Mouse (Mus musculus) gastrocnemius, postnatal 4 days (tissue): ENCODE results near the gene Hirip3. TPM values are rescaled to one million over a fixed set of nuclear protein-coding genes. Genes with fewer than 3 reads are reported as not detected.

ENCODE experiments used
- DNase-seq, 2 experiments: peaks; one replicate each; pipeline ENCODE4 v3.0.0; 2021 to 2022; ENCODE audit warnings: low spot score in 2 of 2, mixed read lengths in 2 of 2
- long read RNA-seq, 2 experiments: library from polyadenylated mRNA; stranded (forward); transcript quantifications; one replicate each; pipeline ENCODE4 v2.0.0; 2021
- total RNA-seq, 2 experiments: library from RNA; stranded (reverse); gene quantifications; 2 replicates each; pipeline ENCODE4 v1.2.3; 2021

Hirip3 gene
- total RNA-seq: 10 to 100 TPM; 22.2 to 29.4 TPM
- long read RNA-seq, experiment 1, transcript Hirip3-201 (7 exons, 2,766 nt): major isoform, 9 of 14 reads
- long read RNA-seq, experiment 1, partial matches to known transcripts: 2 of 14 reads
- long read RNA-seq, experiment 1, other reads (novel, unspliced or antisense): 2 of 14 reads
- long read RNA-seq, experiment 2, transcript Hirip3-201 (7 exons, 2,766 nt): major isoform, 5 of 16 reads
- long read RNA-seq, experiment 2, partial matches to known transcripts: 4 of 16 reads
- long read RNA-seq, experiment 2, other reads (novel, unspliced or antisense): 6 of 16 reads

DNA sequence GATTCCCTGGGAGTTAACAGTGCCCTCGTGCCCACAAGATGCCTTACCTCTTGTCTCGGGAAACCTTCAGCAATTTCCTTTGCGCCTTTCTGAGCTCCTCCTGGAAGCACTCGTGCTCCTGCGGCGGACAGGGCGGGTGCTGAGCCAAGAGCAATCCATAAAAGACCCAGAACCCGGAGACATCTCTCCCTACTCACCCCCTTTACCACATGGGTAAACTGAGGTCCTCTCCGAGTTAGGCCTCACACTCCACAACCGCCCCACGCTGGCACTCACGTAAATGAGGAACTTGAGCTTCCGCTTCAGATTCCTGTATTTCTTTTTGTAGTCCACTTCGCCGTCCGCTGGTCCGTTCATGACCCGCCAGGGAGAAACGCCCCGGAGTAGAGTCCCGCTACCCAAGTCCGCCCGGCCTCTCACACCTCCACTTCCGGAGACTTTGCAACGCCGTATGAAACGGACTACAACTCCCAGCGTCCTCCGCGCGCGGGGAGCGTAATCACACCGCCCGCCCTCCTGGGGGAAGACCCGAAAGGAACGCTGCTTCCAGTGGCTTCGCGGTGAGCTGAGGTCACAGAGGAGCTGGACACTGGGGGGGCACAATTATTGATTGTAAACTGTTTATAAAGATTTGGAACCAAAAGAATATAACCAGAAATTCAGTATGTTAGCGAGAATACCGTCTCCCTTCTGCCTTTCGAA lies at the start of gene Hirip3:
Hirip3 (plus strand) TSS at position 544 of the 702 bp plus-strand sequence.
- DNase-seq: peak; percentile 90 to 96

DNA sequence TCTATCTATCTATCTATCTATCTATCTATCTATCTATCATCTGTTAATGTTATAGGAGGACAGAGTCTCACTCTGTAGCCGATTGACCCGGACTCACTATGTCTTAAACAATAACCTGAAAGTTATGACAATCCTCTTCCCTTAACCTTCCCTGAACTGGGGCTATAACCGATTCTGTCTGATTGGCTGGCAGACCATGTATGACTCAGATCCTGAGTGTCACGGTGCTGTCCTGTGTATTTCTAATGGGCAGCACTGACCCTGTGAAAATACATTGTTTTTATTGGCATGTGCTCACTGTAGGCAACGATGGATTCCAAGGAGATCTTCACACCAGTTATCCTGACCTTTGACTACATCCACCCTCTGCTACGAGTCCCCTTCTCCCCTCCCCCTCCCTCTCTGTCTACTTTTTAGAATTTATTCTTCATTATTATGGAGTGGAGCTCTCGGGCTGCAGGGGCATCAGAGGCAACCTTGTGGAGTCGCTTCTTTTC lies 46.0 kb upstream of the Hirip3 start:
- DNase-seq: no peak

DNA sequence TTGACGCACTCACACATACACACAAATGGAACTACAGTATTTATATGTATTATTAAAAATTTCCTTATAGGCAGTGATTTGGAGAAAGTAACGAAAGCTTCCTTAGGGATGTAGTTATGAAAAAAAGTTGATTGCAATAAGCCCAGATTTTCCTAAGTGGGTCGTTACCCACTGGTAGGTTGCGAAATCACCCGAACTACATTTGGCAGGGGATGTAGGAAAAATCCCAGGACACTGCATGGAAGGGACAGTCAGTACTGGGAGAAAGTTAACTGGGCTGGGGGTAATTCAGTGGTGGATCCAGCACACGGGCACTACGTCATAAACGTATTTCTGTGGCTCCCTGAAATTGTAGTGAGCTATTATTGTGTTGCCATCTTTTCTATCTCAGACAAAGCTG lies 45.3 kb upstream of the Hirip3 start:
- DNase-seq: no peak

DNA sequence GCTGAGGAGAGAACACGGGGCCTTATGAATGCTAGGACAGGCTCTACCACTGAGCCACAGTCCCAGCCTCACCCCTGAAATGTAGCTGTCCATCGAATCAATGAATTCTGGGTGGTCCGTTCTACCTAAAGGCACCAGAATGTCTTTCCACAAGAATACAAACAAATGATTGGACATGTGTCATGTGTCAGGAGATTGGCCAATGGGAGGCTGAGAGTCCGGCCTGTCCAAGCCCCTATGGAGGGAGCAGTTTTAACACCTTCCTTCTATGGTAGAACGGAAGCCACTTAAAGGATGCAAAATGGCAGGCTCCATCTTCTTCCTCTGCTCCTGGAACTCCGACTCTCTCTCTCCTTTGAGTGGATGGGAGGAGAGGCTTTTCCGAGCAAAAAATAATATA lies 44.2 kb upstream of the Hirip3 start:
- DNase-seq: no peak

DNA sequence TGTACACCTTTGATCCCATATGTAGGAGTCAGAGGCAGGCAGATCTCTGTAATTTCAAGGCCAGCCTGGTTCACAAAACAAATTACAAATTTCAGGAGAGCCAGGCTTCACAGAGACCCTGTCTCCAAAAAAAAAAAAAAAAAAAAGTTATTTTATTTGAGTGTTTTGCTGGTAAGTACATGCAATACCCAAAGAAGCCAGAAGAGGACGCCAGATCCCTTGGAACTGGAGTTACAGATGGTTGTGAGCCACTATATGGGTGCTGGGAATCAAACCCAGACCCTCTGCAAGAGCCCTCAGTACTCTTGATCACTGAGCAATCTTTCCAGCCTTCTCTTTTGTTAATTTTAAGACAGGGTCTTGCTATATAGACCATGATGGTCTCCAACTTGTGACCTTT lies 43.0 kb upstream of the Hirip3 start:
- DNase-seq: no peak

DNA sequence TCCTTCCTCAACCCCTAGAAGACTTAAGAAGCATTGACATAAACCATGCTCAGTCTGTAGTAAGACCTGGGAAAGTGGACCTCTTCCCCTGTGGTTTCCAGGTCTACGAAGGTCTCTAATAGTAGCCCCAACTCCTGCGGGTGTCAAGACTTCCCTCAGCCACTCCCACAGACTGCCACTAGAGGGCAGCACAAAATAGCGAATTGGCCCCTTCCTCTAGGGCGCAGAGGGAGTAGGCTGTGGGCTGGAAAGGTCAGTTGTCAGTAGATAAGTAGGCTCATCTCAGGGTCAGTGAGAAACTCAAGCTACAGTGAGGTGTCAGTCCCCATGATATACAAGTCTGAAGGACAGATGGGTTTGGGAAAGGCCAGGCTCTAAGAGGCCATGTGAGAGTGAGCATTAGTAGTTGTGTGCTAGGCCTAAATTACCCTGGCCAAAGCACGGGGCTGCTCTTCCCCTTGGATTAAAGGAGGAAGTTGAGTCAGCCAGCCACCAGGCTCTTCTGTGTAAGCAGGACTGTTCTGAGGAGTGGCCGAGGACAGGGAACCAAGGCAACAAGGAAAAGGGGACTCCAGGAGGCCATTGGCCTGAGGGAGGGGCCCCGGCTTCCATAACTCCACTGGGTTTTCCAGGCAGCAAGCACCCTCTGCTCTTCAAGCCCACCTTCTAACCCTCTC lies 39.8 kb upstream of the Hirip3 start:
- peak; percentile 65 to 80 for DNase-seq

DNA sequence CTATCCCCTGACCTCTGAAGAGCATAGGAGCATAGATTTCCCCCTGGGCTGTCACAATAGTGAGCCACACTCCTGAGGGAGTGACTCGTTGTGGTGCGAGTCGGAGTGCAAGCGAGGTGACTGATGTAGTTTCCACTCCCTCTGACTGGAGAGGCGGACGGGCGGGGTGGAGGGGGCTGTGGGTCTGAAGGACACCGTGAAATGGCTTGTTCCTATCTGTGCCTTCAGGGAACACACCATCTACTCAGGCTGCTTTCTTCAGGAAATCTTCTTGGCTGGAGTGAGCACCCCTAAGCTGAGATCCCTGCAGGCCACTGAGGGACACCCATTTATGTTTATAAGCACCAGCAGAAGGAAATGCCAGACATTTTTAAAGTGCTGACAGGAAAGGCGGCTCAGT lies 39.0 kb upstream of the Hirip3 start:
- DNase-seq: no peak

DNA sequence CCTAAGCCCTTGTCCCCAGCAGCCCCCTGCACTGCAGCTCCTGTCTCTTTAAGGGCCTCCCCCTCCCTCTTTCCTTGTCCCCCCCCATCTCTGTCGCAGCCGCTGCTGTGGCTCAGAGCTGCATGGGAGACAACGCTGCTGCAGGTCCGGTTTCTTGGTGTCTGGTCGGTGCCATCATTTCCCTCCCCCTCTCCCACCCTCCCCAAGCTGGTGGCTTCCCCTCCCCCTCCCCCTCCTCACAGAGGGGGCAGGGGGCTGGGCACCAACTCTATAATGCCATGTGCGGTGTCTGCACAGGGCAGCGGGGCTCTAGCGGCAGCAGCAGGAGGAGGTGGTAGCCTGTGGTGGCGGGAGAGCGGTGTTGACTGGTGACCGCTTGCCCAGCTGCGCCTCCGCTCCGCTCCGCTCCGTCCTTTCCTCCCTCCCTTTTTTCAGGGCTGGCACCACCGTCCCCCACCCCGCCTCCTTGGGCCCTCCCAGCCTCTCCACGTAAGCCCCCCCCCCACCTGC lies 38.5 kb upstream of the Hirip3 start:
- DNase-seq: no peak

DNA sequence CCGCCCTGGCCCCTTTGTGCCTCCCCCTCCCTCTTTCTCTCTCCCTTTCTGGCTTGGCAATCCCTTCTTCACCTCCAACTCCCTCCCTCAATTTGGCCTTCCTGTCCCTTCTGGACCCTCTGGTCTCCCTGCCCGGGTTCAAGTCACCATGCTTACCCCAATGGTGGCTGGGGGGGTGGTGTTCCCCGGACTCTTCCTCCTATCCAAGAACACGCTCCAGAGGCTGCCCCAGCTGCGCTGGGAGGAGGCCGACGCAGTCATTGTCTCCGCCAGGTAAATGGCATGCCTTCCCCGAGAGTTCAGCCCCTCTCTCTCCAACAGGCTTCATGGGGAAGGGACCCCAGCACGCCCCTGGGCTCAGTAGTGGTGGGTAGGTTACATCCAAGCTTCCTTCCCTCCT lies 37.8 kb upstream of the Hirip3 start:
- DNase-seq: no peak

DNA sequence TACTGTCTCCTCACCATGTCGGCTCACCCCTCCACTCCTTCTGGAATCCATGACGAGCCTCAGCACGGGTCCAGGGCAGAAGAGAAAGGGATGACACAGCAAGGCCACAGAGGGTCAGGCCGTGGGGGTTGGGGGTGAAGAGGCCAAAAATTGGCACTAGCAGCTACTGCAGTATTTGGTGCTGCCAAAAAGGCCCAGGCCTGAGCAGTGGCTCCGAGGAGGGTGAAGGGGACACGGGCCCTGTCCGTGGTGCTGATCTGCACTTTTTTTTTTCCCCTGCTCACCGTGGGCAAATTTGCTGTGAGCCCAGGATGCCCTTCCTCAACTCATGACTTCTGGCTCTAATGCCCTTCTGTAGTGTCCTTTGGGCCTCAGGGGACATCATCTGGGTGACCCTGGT lies 36.4 kb upstream of the Hirip3 start:
- DNase-seq: no peak

DNA sequence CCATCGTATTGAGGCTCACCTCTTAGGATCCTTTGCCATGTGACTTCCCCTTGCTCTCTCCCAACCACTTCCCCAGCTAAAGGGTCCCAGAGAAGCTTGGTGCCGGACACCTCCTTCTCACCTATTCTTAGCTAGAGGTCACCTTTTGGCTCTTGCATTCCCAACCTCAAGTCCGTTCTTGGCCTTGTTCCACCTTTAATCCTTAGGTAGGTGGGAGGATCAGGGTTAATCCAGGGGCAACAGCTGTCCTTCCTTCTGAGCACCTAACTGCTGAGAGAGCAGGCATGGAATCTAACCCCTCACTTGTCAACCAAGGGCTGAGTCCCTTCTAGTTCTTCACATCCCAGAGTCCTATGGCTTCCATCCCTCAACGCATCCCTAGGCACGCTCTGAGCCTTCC lies 35.8 kb upstream of the Hirip3 start:
- DNase-seq: no peak

DNA sequence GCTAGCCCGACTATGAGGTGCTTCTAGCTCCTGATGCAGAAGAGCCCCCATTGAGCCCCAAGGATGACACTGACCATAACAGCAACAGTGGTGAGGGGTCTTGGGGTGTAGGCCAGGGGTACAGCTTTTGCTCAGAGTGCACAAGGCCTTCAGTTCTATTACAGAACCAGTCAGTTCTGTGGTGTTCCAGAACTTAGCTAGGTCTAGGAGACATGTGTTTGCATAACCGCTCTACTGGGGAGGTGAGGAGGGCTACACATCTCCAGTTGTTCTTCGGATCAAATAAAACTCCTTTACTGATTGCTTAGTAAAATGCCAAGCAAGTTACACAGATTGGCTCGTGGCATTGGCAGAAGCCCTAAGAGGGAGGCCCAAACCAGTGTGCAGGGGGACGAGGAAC lies 30.2 kb upstream of the Hirip3 start, which contains the start of gene 4930451I11Rik:
4930451I11Rik (minus strand) TSS at position 101 of the 400 bp plus-strand sequence.
- DNase-seq: no peak

DNA sequence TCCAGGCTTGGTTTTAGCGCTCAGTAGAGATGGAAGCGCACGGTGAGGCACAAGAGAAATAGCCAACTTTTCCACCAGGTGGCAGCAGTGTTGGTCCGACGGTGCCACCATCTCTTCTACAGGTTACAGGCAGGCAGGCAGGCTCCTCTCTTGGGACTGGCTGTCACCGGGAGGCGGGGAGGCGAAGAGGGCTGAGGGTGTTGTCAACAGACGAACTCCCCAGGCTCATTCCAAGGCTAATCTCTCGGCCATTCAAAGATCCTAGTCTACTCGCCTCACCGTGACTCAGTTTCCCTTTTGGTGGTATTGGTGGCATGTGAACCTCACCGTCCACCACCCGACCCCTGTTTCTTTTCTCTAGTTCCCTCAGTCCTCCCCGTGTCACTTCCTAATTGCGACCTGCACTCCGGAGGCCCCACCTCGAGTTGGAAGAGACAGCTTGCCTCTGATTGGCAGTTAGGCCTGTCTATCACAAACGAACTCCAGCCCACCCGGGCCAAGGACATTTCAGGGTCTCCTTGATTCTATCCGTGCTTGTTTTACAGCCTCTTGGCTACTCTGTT lies 29.7 kb upstream of the Hirip3 start:
- DNase-seq: peak in 1 of 2 experiments; percentile 64

DNA sequence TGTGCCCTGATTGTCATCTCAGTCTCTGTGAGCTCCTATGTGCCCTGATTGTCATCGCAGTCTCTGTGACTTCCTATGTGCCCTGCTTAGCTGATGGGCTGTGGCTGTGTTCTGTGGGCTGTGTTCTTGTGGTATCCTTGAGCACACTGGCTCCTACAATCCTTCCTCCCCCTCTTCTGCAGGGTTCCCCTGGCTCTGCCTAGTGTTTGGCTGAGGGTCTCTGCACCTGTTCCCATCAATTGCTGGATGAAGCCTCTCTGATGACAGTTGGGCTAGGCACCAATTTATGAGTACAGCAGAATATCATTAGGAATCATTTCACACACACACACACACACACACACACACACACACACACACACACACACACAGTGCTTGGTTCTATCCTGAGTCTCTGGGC lies 28.5 kb upstream of the Hirip3 start:
- DNase-seq: no peak

DNA sequence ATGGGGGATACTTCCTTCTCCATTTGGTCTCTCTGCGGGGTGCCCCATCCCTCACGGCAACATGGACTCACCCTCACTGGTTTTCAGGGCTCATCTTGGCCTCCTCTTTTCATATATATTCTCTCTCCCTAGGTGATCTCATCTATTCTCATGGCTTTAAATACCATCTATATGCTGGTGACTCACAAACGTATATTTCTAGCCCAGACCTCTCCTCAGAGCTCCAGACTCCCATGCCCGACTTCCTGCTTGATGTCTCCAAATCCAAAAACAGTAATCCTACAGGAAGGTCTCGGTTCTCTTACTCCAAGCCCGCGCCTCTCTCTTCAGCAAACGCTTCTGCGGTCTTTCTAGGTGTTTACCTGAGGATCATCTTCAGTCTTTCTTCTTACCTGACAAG lies 18.5 kb upstream of the Hirip3 start:
- DNase-seq: no peak

DNA sequence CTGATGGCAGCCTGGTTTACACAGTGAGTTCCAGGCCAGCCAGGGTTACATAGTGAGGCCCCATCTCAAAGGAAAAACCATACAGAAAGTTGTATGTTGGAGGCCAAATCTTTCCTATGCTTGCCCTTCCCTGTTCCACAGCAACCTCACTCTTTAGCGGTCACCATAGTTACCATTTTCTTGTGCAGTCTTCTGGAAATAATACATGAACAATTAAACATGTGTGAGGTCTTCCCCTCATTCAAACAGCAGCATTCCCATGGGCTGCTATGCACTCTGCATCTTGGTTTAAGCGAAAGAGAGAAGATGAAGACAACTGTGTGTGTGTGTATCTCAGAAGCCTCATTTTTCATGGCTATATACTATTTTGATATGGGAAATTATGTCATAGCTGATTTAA lies 16.3 kb upstream of the Hirip3 start:
- no peak for DNase-seq

DNA sequence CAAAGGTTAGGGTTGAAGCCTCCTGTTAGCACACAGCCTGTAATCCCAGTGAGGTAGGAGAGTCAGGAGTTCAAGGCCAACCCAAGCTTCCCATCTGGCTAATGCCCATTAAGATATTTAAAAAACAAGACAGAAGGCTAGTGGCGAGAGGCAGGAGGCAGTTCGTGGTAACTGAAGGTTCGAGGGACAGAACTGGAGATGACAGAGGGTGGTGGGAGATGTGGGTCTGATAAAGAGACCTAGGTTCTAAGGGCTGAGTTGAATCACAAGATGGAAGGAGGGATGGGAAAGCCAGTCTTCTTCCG lies 14.7 kb upstream of the Hirip3 start, which contains the start of gene Doc2a:
Doc2a (plus strand) TSS at position 301 of the 305 bp plus-strand sequence.
- DNase-seq: no peak

DNA sequence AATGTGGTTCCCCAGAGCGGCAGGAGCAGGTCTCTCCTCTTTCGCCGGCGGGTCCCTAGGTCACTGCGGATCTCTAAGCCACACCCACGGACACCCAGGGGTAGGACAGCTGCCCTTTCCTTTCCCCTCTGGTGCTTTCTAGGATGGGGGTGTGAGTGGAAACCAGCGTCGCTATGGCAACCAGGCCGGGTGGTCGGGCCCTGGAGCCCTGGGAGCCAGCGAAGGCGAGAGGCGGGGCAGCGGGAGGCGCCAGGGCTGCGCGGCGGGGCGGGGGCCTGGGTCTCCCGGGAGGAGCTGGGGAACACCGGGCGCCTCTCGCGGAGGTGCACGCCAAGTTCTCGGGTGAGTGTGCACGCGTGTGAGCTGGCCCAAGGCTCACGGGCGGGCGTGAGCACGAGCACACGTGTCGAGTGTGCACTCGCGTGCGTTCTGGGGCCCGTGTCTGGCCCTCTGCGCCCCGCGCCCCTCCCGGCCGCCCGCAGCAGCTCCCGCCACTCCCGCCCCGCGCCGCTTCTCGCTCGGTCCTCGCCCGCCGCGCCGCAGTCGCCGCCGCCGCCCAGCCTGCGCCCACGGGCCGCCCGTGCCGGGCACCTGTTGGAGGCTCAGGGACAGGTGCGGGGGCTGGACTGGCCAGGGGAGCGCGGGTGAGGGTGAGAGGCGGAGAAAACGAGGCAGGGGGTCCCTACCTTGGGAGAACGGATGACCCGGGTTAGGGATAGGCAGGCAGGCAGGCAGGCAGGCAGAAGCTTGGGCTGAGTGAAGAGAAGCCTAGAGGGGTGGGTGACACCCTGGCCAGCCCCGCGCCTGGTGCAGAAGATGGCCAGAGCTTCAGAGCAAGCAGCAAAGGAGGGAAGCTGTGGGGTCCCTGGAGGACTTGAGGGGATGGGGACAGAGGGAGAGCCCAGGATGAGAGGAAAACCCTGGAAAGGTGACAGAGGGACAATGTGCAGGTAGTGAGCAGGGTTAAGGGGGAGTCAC lies 14.1 kb upstream of the Hirip3 start:
- DNase-seq: no peak

DNA sequence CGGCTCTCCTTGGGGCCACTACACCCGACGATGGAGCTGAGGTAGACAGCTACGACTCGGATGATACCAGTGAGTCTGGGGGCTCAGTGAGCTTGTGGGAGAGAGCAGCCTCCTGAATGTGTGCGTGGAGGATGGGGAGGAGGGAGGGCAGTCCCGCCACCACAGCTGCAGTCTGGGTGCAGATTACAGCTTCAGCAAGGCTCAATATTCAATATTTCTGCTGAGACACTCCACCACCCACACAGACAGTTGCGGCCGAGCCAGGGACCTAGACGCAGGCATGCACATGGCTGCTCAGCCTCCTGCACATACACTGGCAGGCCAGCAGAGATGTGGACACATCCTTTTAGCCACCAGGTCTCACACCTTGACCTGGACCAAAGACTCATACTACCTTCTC lies 13.0 kb upstream of the Hirip3 start:
- DNase-seq: no peak

DNA sequence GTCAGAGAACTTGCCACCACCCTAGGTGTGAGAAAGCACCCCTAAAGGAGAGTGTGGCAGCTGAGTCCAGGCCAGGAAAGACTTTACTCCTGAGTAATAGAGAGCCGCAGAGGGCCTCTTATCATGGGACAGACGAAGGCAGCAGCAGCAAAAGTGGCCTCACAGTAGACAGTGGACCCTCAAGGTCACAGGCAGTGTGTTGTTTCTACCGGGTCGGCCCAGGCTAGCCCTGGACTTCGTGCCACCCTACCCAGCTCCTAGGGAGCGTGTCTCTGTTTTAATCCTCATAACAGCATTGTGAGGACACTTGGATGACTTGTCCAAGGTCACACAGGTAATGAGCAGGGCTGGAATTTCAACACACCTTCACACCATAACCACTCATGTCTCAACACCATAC lies 11.6 kb upstream of the Hirip3 start:
- DNase-seq: no peak
